Mouse (Mus musculus) embryonic facial prominence, embryonic 14.5 days (tissue): ENCODE data around the gene Dnajc4. TPM values are rescaled to one million over a fixed set of nuclear protein-coding genes. Genes with fewer than 3 reads are reported as not detected.

Experiments used
- ATAC-seq: fragments of 200-750 bp; cut with Nextera tagmentation; 2 replicates; pipeline ENCODE4 v1.8.0; 2017; ENCODE audit warnings: low read depth, moderate number of reproducible peaks, moderate TSS enrichment
- DNase-seq: peaks from one replicate; pipeline ENCODE4 v3.0.0-alpha.2; 2015; ENCODE audit warnings: low spot score
- H3K27ac ChIP-seq: fragments of 300-500 bp; sonication (generic); replicated peaks from 2 replicates; pipeline ENCODE4 v1.5.1; 2014; ENCODE audit warnings: low read depth, mild to moderate bottlenecking, low read length, moderate library complexity
- H3K27me3 ChIP-seq: fragments of 300-500 bp; sonication (generic); replicated peaks from 2 replicates; pipeline ENCODE4 v1.6.1; 2014; ENCODE audit warnings: low read length; ENCODE audit not compliant: control insufficient read depth, insufficient read depth
- H3K36me3 ChIP-seq: fragments of 300-500 bp; sonication (generic); 2 replicates; pipeline ENCODE4 v1.6.1; 2014; ENCODE audit warnings: low read length, mixed read lengths; ENCODE audit not compliant: control insufficient read depth, insufficient read depth
- H3K4me1 ChIP-seq: fragments of 300-500 bp; sonication (generic); 2 replicates; pipeline ENCODE4 v1.6.1; 2014; ENCODE audit warnings: antibody characterized with exemption, low read length; ENCODE audit not compliant: control insufficient read depth, insufficient read depth
- H3K4me2 ChIP-seq: fragments of 300-500 bp; sonication (generic); 2 replicates; pipeline ENCODE4 v1.6.1; 2014; ENCODE audit warnings: low read depth, mild to moderate bottlenecking, low read length, moderate library complexity, mixed read lengths
- H3K4me3 ChIP-seq: fragments of 300-500 bp; sonication (generic); 2 replicates; pipeline ENCODE4 v1.5.1; 2014; ENCODE audit warnings: low read depth, mild to moderate bottlenecking, low read length
- H3K9ac ChIP-seq: fragments of 300-500 bp; sonication (generic); 2 replicates; pipeline ENCODE4 v1.6.1; 2014; ENCODE audit warnings: low read depth, mild to moderate bottlenecking, low read length, moderate library complexity, mixed read lengths
- H3K9me3 ChIP-seq: fragments of 300-500 bp; sonication (generic); 2 replicates; pipeline ENCODE4 v1.6.1; 2016; ENCODE audit warnings: low read length; ENCODE audit not compliant: control insufficient read depth
- WGBS: fragments of 180-500 bp; shearing (Covaris S2); extraction: QIAGEN DNeasy Blood & Tissue Kit; methylation state at CpG from one replicate; pipeline ENCODE4 v1.1.7; 2014; 5-methylcytosine and 5-hydroxymethylcytosine counted together
- polyA plus RNA-seq: library from polyadenylated mRNA; unstranded; fragments of >200 nt; fragmentation: Nextera tagmentation; extraction: Ambion mirVana; gene quantifications from 2 replicates; pipeline ENCODE4 v1.2.1, GENCODE M21; 2014

Gene Dnajc4
- polyA plus RNA-seq, 1 experiment from 2014 or later, result 21.7 TPM

DNA sequence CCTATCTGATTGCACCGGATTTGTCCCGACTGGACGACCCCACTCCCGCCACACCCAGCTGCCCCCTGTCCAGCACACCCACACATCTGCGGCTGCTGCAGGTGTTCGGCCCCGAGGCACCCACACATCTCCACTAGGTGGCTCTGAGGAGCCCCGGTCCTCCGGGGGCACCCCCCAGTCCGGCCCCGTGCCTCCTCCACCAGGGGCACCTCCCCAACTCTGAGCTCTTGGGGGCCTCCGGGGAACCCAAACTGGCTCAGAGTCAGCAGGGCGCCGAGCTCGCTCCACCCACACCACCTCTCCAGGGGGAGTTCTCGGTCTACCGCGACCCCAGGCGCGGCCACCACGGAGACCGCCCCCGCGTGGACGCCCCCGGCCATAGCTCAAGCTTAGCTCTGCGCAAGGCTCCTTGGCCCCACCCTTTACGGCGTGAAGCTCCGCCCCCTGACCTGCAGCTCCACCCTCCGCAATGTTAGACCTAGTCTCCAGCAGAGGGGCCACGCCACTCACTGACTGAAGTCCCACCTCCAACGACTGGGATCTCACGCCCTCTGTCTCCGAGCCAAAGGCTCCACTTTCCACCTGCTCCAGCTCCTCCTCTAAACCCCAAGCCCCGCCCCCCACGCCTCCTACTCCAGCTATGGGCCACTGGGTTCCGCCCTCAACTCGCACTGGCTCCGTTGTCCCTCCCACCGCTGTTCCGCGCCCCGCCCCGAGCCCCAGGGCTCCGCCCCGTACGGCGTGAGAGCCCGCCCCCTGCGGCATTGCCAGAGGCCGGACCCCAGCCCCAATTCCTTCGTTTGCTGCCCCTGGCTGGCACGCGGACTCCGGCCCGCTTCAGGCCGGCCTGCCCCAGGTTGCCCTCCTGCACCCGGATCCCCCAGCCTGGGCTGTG, 12.6 kb downstream of the Dnajc4 start:
- Histone ChIP-seq H3K4me1 (peaks cover 26% of the 10 kb centered on the region), H3K36me3 (peaks cover 42% of the 10 kb centered on the region), H3K9ac (peak overlapping the region; percentile 88), H3K4me3 (peak overlapping the region; percentile 78), H3K27ac (peak overlapping the region; percentile 93), H3K27me3 (no peaks in the 10 kb centered on the region), H3K4me2 (peak overlapping the region; percentile 92), H3K9me3 (no peaks in the 10 kb centered on the region)
- 3% methylated on average over 36 of the region's 59 CpGs for WGBS
- DNase-seq (peak; percentile 100), ATAC-seq (peak; percentile 87)

DNA sequence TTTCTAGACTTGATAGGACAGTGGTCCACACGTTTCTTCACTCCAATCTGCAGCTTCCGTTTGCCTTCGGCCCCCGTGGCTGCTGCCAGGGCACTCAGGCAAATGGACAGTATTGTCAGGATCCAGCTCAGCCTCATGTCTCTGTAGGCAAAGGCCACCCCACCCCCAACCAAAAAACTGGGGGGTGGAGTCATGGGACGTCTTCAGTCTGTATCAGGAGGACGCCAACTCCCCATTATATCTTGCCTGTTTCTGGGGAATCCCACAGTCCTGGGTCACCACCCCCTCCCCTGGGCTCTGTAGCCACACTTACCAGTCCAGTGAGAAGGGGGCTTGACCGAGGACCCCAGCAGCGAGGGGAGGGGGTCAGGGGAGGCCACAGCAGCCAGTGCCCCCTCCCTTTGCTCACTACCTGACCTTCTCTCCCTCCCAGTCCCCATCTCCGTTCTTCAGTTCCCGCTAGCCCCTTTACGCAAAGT, 13.3 kb downstream of the Dnajc4 start:
- ATAC-seq (no peak), DNase-seq (peak; percentile 50)
- Histone ChIP-seq H3K9ac (peak overlapping the region; percentile 60), H3K4me3 (peak overlapping the region; percentile 78), H3K4me2 (peak overlapping the region; percentile 92), H3K27ac (peak overlapping the region; percentile 23), H3K36me3 (peaks cover 38% of the 10 kb centered on the region), H3K27me3 (no peaks in the 10 kb centered on the region), H3K4me1 (peaks cover 27% of the 10 kb centered on the region), H3K9me3 (no peaks in the 10 kb centered on the region)
- WGBS, result 7% methylated on average over 10 of the region's 11 CpGs

DNA sequence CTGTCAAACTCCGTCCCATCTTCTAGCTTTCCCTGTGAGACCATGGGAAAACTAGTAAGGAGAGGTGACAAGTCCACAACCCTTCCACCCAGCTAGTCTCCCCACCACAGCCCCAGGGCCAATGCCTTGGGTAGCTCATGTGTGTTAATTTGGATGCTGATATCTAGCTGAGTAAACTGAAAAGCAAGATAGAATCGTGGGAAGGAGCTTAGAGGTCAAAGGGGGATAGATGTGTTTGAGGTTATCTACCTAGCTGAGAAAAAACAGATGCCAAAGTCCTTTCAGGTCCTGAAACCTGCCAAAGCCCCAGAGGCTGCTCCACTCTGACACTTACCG, 13.8 kb downstream of the Dnajc4 start:
- peaks cover 31% of the 10 kb centered on the region for H3K4me1 ChIP-seq
- H3K27ac ChIP-seq, result peak overlapping the region; percentile 8; the same call in 1 of the 2 replicates
- WGBS, result 43% methylated on average over 3 of the region's 3 CpGs
- DNase-seq (no peak), ATAC-seq (no peak)
- peak overlapping the region; percentile 78 for H3K4me3 ChIP-seq
- 0 out of 2 replicates have a peak overlapping the region, but pooled peaks have one; percentile 26 for H3K9ac ChIP-seq
- H3K4me2 ChIP-seq, result peak overlapping the region; percentile 92
- no peaks in the 10 kb centered on the region for H3K9me3 ChIP-seq
- peaks cover 33% of the 10 kb centered on the region for H3K36me3 ChIP-seq
- no peaks in the 10 kb centered on the region for H3K27me3 ChIP-seq

DNA sequence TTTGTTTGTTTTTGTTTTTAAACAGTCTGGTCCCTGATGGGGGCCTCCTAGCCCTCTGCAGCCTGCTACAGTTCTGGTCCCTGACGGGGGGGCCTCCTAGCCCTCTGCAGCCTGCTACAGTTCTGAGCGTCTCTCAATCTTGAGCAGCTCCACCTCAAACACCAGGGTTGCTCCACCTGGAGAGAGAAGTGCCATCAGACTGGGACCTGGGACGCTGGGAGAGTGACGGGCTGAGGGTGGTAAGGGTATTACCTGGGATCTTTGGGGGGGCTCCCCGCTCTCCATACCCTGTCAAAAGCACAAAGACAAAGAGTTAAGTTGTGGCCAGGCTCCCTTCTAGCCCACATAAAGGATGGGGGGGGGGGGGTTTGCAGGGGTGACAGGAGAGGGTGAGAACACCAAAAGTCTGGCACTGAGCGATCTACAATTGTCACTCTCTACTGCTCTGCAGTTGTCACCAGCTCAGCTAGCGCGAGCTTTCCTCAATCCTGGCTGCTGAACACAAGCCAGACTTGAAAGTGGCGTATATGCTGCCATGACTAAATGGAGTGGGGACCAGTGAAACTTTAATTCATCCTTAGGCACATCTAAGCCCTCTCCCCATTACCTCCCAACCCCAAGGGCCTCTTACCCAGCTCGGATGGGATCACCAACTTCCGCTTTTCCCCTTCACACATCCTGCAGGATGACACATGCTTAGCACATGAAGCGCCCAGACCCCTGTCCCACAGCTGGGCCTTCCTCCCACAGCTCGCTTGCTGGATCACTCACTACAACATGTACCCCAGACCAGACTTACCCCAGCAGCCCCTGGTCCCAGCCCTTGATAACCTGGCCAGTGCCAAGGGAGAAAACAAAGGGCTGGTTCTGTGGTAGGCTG, 14.4 kb downstream of the Dnajc4 start:
- 72% methylated on average over 13 of the region's 13 CpGs for WGBS
- H3K27ac ChIP-seq, result peak overlapping the region; percentile 8; the same call in 1 of the 2 replicates
- 0 out of 2 replicates have a peak overlapping the region, but pooled peaks have one; percentile 26 for H3K9ac ChIP-seq
- H3K4me3 ChIP-seq, result peak overlapping the region; percentile 78; the same call in 1 of the 2 replicates
- no peaks in the 10 kb centered on the region for H3K27me3 ChIP-seq
- peak overlapping the region; percentile 92 for H3K4me2 ChIP-seq
- no peaks in the 10 kb centered on the region for H3K9me3 ChIP-seq
- no peak for ATAC-seq
- no peak for DNase-seq
- peaks cover 29% of the 10 kb centered on the region for H3K36me3 ChIP-seq
- H3K4me1 ChIP-seq, result peaks cover 31% of the 10 kb centered on the region

DNA sequence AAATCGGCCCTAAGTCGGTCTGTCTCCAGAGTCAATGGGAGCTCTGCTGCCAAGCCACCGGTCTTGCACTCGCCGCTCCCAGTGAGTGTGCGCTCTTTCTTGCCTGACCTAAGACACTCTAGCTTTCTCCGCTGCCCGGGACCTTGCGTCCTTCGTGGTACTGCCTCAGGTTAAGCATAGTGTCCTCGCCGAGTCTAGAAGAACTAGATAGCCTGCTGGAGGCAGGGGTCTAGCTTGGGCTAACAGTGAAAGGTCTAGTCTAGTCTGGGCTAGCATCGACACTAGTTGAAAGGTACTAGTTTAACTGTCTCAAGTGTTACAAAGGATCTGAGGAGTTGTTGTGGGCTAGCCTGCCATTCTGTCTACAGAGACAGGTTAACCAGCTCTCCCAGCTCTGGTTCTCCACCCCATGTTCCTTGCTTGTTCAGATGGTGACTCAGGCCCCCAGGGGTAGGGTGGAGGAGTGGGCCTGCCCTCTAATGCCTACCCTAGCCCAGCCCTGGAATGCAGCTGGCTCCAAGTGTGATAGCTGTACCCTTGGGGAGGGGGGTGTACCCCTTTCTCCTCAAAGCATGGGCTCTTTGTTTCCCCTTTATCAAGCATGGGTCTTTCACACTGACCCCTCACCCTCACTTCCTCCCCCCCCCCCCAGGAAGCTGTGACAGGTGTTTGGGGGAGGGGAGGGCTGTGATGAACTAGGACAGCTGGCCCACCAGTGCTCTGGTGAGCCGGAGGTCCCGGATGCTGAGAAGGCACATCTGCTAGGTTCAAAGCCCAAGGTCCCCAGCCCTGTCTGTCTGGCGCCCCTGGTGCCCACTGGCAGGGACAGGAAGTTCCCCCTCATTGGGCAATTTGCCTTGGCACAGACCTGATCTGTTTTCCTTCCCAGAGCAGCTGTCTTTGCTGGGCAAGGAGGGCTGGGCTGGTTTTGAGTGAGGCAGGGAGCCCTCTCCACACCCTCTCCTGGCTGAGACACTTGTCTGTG, 16.5 kb downstream of the Dnajc4 start, which contains the start of gene Plcb3:
Gene Plcb3, minus strand, starts transcription at position 934 of the 985 bp plus-strand sequence.
- peak; percentile 92 for DNase-seq
- peak; percentile 3; the same call in 1 of the 2 replicates for ATAC-seq

DNA sequence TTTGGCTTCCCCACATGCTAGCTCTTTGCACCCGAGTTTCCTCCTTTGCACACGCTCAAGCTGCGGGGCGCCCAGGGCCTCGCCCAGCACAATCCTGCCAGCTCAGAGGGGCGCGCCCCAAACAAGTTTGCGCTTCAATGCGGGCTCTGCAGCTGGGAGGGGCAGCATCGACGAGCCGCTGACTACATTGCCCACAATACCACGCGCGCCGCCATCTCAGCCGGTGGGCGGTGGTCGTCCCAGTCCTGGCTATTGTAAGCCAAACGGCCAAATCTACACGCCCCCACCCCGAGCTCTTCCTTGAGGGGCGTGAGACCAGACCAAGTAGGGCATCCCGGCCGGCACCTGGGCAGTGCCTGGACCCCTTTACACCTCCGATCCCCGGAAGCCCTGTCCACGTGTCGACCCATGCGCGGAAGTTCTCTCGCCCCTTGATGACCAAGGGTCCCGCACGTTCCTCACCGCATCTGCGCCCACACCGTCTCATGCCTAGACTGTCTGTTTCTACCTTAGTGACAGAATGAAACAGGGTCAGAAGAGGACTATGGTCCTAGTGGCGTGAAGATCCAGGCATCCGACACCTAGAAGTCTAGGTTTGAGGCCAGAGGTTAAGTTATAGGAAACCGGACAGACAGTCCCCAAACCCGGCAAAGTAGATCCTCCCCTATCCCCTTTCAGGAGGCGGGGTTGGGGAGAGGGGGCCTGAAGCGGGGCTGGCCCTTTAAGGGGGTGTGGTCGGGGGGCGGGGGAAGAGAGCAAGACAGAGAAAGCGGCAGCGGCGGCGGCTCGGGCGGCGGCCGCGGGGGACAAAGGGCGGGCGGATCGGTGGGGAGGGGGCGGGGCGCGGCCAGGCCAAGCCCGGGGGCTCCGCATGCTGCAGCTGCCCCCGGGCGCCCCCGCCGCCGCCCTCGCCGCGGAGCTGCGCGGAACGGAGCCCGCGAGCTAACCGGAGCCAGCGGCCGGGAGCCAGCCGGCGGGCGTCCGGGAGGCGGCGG, 17.9 kb downstream of the Dnajc4 start, which contains the start of gene Ppp1r14b:
Gene Ppp1r14b, plus strand, starts transcription at position 758 of the 995 bp plus-strand sequence.
- peak within 1 kb of the TSS; percentile 92 for H3K4me2 ChIP-seq
- peaks cover 33% of the 10 kb centered on the region for H3K4me1 ChIP-seq
- H3K36me3 ChIP-seq, result peaks cover 19% of the 10 kb centered on the region
- H3K27me3 ChIP-seq, result no peaks in the 10 kb centered on the region
- DNase-seq, result peak; percentile 96
- peak within 1 kb of the TSS; percentile 77 for H3K4me3 ChIP-seq
- peak within 1 kb of the TSS; percentile 76 for H3K9ac ChIP-seq
- peak within 1 kb of the TSS; percentile 88 for H3K27ac ChIP-seq
- 0% methylated on average over 39 of the region's 84 CpGs for WGBS
- peak; percentile 70 for ATAC-seq
- no peaks in the 10 kb centered on the region for H3K9me3 ChIP-seq

More for the DNA sequence above, 16.5 kb downstream of the Dnajc4 start, which contains the start of gene Plcb3:
- H3K4me2 ChIP-seq, result peak within 1 kb of the TSS; percentile 92
- H3K9ac ChIP-seq, result peak within 1 kb of the TSS; percentile 76
- H3K27me3 ChIP-seq, result no peaks in the 10 kb centered on the region
- H3K4me3 ChIP-seq, result peak within 1 kb of the TSS; percentile 77
- H3K27ac ChIP-seq, result peak within 1 kb of the TSS; percentile 88
- peaks cover 24% of the 10 kb centered on the region for H3K4me1 ChIP-seq
- peaks cover 19% of the 10 kb centered on the region for H3K36me3 ChIP-seq
- 2% methylated on average over 16 of the region's 16 CpGs for WGBS
- no peaks in the 10 kb centered on the region for H3K9me3 ChIP-seq
